In genomic region chr8:10952235-10952634, GRCm38 (mm10) we compare ENCODE assay signal across 26 mouse cellular contexts. TPM values are rescaled to one million over a fixed set of nuclear protein-coding genes. Genes with fewer than 3 reads are reported as not detected.
DNase-seq lines count a peak whose midpoint lies in the region; ATAC-seq and TF ChIP-seq lines count a peak whose summit lies in the region.
"Had no signal": no experiment of that assay in that cellular context is flagged by ENCODE, and none has a peak within 500 bp of the region (broad histone marks: within the 10 kb centered on the region; RNA-seq: fewer than 3 reads in every experiment).

No protein-coding gene starts in this region.

- H3K27me3 ChIP-seq in heart, embryonic 10.5 days (ENCODE audit: insufficient read depth, poor library complexity, severe bottlenecking) = no peaks in the 10 kb centered on the region
- no peaks in the 10 kb centered on the region for H3K27me3 ChIP-seq in heart, adult 2 months (ENCODE audit: control insufficient read depth, insufficient read depth, low read length)
- peaks cover 31% of the 10 kb centered on the region for H3K27me3 ChIP-seq in midbrain, embryonic 10.5 days (ENCODE audit: low read depth, poor library complexity, severe bottlenecking)
- no peaks in the 10 kb centered on the region for H3K27me3 ChIP-seq in midbrain, embryonic 11.5 days (ENCODE audit: control insufficient read depth, insufficient read depth, low read length)
- H3K27me3 ChIP-seq in limb, embryonic 10.5 days (ENCODE audit: low read depth, poor library complexity, severe bottlenecking) = no peaks in the 10 kb centered on the region
- H3K27me3 ChIP-seq: CH12.LX; intestine, embryonic 15.5 days; neural tube, embryonic 15.5 days had no signal

- intact Hi-C loops in heart, adult 2 months (cut with DNase I) = loop anchor here (5.0 kb wide), 1 partner anchor 50 kb away; no protein-coding TSS in a partner anchor

- H3K36me3 ChIP-seq in heart, embryonic 10.5 days = no peaks in the 10 kb centered on the region
- no peaks in the 10 kb centered on the region for H3K36me3 ChIP-seq in heart, adult 2 months (ENCODE audit: control insufficient read depth, insufficient read depth, low read length)
- H3K36me3 ChIP-seq in midbrain, embryonic 10.5 days = no peaks in the 10 kb centered on the region
- no peaks in the 10 kb centered on the region for H3K36me3 ChIP-seq in midbrain, embryonic 11.5 days (ENCODE audit: control insufficient read depth, insufficient read depth, low read length)
- no peaks in the 10 kb centered on the region for H3K36me3 ChIP-seq in limb, embryonic 10.5 days
- H3K36me3 ChIP-seq: forebrain, embryonic 15.5 days; intestine, embryonic 15.5 days; lung, embryonic 15.5 days; neural tube, embryonic 15.5 days had no signal

- WGBS in heart, embryonic 10.5 days = 83% methylated on average over 2 of the region's 2 CpGs
- 94% methylated on average over 2 of the region's 2 CpGs for WGBS in heart, adult 2 months
- 84% methylated on average over 2 of the region's 2 CpGs for WGBS in midbrain, embryonic 10.5 days
- WGBS in midbrain, embryonic 11.5 days = 75% methylated on average over 2 of the region's 2 CpGs
- 79% methylated on average over 2 of the region's 2 CpGs for WGBS in limb, embryonic 10.5 days

- no peaks in the 10 kb centered on the region for H3K79me2 ChIP-seq in heart, adult 2 months (replicated peaks; ENCODE audit: control insufficient read depth, insufficient read depth, low read length)

- no peak overlapping the region for H3K9ac ChIP-seq in heart, adult 2 months (ENCODE audit: low read depth, low read length)
- no peak overlapping the region for H3K9ac ChIP-seq in midbrain, embryonic 11.5 days (ENCODE audit: low read length)
- H3K9ac ChIP-seq: forebrain, embryonic 15.5 days; intestine, embryonic 15.5 days; lung, embryonic 15.5 days; neural tube, embryonic 15.5 days had no signal

- peak overlapping the region; percentile 38 for H3K27ac ChIP-seq in heart, embryonic 10.5 days
- no peak overlapping the region for H3K27ac ChIP-seq in heart, adult 2 months
- H3K27ac ChIP-seq in midbrain, embryonic 10.5 days (replicated peaks) = peak overlapping the region; percentile 73
- no peak overlapping the region for H3K27ac ChIP-seq in midbrain, embryonic 11.5 days (ENCODE audit: low read depth, low read length)
- H3K27ac ChIP-seq in limb, embryonic 10.5 days = peak overlapping the region; percentile 79
- H3K27ac ChIP-seq: gastrocnemius, adult 2 months; intestine, embryonic 15.5 days; lung, embryonic 15.5 days; neural tube, embryonic 15.5 days had no signal

- H3K4me3 ChIP-seq in heart, embryonic 10.5 days = no peak overlapping the region
- no peak overlapping the region for H3K4me3 ChIP-seq in heart, adult 2 months
- H3K4me3 ChIP-seq in midbrain, embryonic 10.5 days = no peak overlapping the region
- H3K4me3 ChIP-seq in midbrain, embryonic 11.5 days (ENCODE audit: low read depth, low read length) = no peak overlapping the region
- no peak overlapping the region for H3K4me3 ChIP-seq in limb, embryonic 10.5 days
- H3K4me3 ChIP-seq: erythroblast, embryonic 14.5 days; forebrain, embryonic 15.5 days; gastrocnemius, adult 2 months; intestine, embryonic 15.5 days; lung, embryonic 15.5 days; neural tube, embryonic 15.5 days had no signal

- no peak for TF ChIP-seq EP300 in heart, adult 2 months (IDR thresholded peaks at IDR 0.05; ENCODE audit: insufficient read depth, low read depth, low read length)

- ATAC-seq in midbrain, embryonic 11.5 days (ENCODE audit: low FRiP score) = no peak
- ATAC-seq: hindbrain, embryonic 16.5 days; intestine, embryonic 15.5 days had no signal

- no peak for TF ChIP-seq POLR2A in heart, adult 2 months (IDR thresholded peaks at IDR 0.05; ENCODE audit: insufficient read depth, low read depth, low read length)

- no peaks in the 10 kb centered on the region for H3K9me3 ChIP-seq in heart, embryonic 10.5 days
- H3K9me3 ChIP-seq in midbrain, embryonic 10.5 days (replicated peaks) = no peaks in the 10 kb centered on the region
- no peaks in the 10 kb centered on the region for H3K9me3 ChIP-seq in midbrain, embryonic 11.5 days (ENCODE audit: control insufficient read depth, low read length)
- no peaks in the 10 kb centered on the region for H3K9me3 ChIP-seq in limb, embryonic 10.5 days (replicated peaks)
- H3K9me3 ChIP-seq: forebrain, embryonic 15.5 days; intestine, embryonic 15.5 days; lung, embryonic 15.5 days; neural tube, embryonic 15.5 days had no signal

- peaks cover 49% of the 10 kb centered on the region for H3K4me1 ChIP-seq in heart, embryonic 10.5 days
- H3K4me1 ChIP-seq in heart, adult 2 months (ENCODE audit: control insufficient read depth, insufficient read depth, low read length) = peaks cover 3% of the 10 kb centered on the region
- peaks cover 55% of the 10 kb centered on the region for H3K4me1 ChIP-seq in midbrain, embryonic 10.5 days
- peaks cover 9% of the 10 kb centered on the region for H3K4me1 ChIP-seq in midbrain, embryonic 11.5 days (ENCODE audit: control insufficient read depth, insufficient read depth, low read length)
- H3K4me1 ChIP-seq in limb, embryonic 10.5 days = peaks cover 32% of the 10 kb centered on the region

- H3K4me2 ChIP-seq in midbrain, embryonic 11.5 days = no peak overlapping the region
- H3K4me2 ChIP-seq: forebrain, embryonic 15.5 days; intestine, embryonic 15.5 days; liver, embryonic 11.5 days; lung, embryonic 15.5 days; neural tube, embryonic 15.5 days had no signal

- no peak for TF ChIP-seq CTCF in heart, adult 2 months (IDR thresholded peaks at IDR 0.05)

- no peak for DNase-seq in heart, embryonic 10.5 days (ENCODE audit: low spot score)
- no peak for DNase-seq in heart, adult 2 months
- DNase-seq in midbrain, embryonic 10.5 days (ENCODE audit: low spot score) = no peak
- DNase-seq in midbrain, embryonic 11.5 days (ENCODE audit: low spot score, missing footprints) = no peak
- DNase-seq in limb, embryonic 10.5 days (ENCODE audit: low spot score) = no peak
- no peak for DNase-seq in gastrocnemius, adult 8-10 months (ENCODE audit: low spot score in 2 of 2)
- DNase-seq in T-cell, adult 2 months (ENCODE audit: low spot score) = no peak
- DNase-seq: adrenal gland, postnatal 10 days; cerebellum, adult 11 months; cerebellum, adult 9-10 months; cerebellum, postnatal 36 days; gastrocnemius, adult 2 months; heart, postnatal 14 days; layer of hippocampus, postnatal 36 days; midbrain, embryonic 14.5 days; retina, postnatal 1 day; right cerebral cortex, postnatal 14 days; thymus, postnatal 4 days had no signal

RNA-seq across cellular contexts. Expression of gene Irs2, which starts 56.0 kb away (rescaled TPM):
- 4.5 and 6.2 TPM in 2 replicates for polyA plus RNA-seq in heart, embryonic 10.5 days (2016; fragmentation: Nextera tagmentation; extraction: Ambion mirVana)
- total RNA-seq in heart, adult 2 months (2021) = 10 to 100 TPM; 13.5 to 19.0 TPM
- 4.5 TPM in 2 replicates for polyA plus RNA-seq in heart, adult 2 months (2012; rRNA removed)
- 5.6 and 5.9 TPM in 2 replicates for polyA plus RNA-seq in midbrain, embryonic 10.5 days (2016; fragmentation: Nextera tagmentation; extraction: Ambion mirVana)
- 5.2 and 6.2 TPM in 2 replicates for polyA plus RNA-seq in midbrain, embryonic 11.5 days (2014; fragmentation: Nextera tagmentation; extraction: Ambion mirVana)
- 5.8 and 9.7 TPM in 2 replicates for polyA plus RNA-seq in limb, embryonic 10.5 days (2016; fragmentation: Nextera tagmentation; extraction: Ambion mirVana)
- total RNA-seq in gastrocnemius, adult 8-10 months (2022) = 10 to 100 TPM; 12.4 to 21.6 (median 15.2) TPM

Comparison
In these comparisons a context has a peak if more than half of its experiments do, and no peak if none do; other contexts are left out.
1. H3K27ac ChIP-seq: peak in heart, embryonic 10.5 days (single experiment), midbrain, embryonic 10.5 days (single experiment) and limb, embryonic 10.5 days (single experiment); none in heart, adult 2 months (single experiment) and midbrain, embryonic 11.5 days (single experiment).